Mouse (Mus musculus): ENCODE data around the gene Insyn1.

Insyn1 gene

GRCm38 (mm10) chr9:58489133-58489864 lies 896 bp downstream of the Insyn1 start:
- no peak for DNase-seq

GRCm38 (mm10) chr9:58489865-58490165 lies 1.4 kb downstream of the Insyn1 start:
- DNase-seq: no peak

- DNase-seq: no peak
Measured at GRCm38 (mm10) chr9:58490391-58490790, 2.0 kb downstream of the Insyn1 start.

- DNase-seq: no peak
Measured at GRCm38 (mm10) chr9:58495035-58495434, 6.6 kb downstream of the Insyn1 start.

GRCm38 (mm10) chr9:58496470-58497182 lies 8.2 kb downstream of the Insyn1 start:
- DNase-seq: no peak

- DNase-seq: no peak
Measured at GRCm38 (mm10) chr9:58497942-58498341, 9.5 kb downstream of the Insyn1 start.

- no peak for DNase-seq
Measured at GRCm38 (mm10) chr9:58500946-58501345, 12.5 kb downstream of the Insyn1 start.

GRCm38 (mm10) chr9:58507216-58508005 lies 19.0 kb downstream of the Insyn1 start:
- DNase-seq: no peak

GRCm38 (mm10) chr9:58510452-58510851 lies 22.0 kb downstream of the Insyn1 start:
- DNase-seq: no peak

GRCm38 (mm10) chr9:58513749-58514148 lies 25.3 kb downstream of the Insyn1 start:
- DNase-seq: no peak

GRCm38 (mm10) chr9:58516480-58516879 lies 28.1 kb downstream of the Insyn1 start:
- DNase-seq: no peak

GRCm38 (mm10) chr9:58517866-58518750 lies 29.7 kb downstream of the Insyn1 start:
- no peak for DNase-seq

GRCm38 (mm10) chr9:58519953-58520352 lies 31.6 kb downstream of the Insyn1 start:
- DNase-seq: no peak

GRCm38 (mm10) chr9:58520816-58521581 lies 32.6 kb downstream of the Insyn1 start:
- no peak for DNase-seq

GRCm38 (mm10) chr9:58521883-58522423 lies 33.5 kb downstream of the Insyn1 start:
- no peak for DNase-seq

GRCm38 (mm10) chr9:58525108-58525507 lies 36.7 kb downstream of the Insyn1 start:
- no peak for DNase-seq

- no peak for DNase-seq
Measured at GRCm38 (mm10) chr9:58527841-58528240, 39.4 kb downstream of the Insyn1 start.

- no peak for DNase-seq
Measured at GRCm38 (mm10) chr9:58530407-58530806, 42.0 kb downstream of the Insyn1 start.

GRCm38 (mm10) chr9:58532236-58532635 lies 43.8 kb downstream of the Insyn1 start:
- no peak for DNase-seq

- DNase-seq: no peak
Measured at GRCm38 (mm10) chr9:58533322-58533721, 44.9 kb downstream of the Insyn1 start.

- peak; percentile 52 for DNase-seq
Measured at GRCm38 (mm10) chr9:58534766-58535165, 46.4 kb downstream of the Insyn1 start.

Data from right cerebral cortex, adult 18-20 months (tissue).